Mouse (Mus musculus): ENCODE measurements around the gene Qtrt1. TPM values are rescaled to one million over a fixed set of nuclear protein-coding genes. Genes with fewer than 3 reads are reported as not detected.
"Not testable (repeated sequence)": the region's sequence is repeated elsewhere in the genome, so short reads cannot be mapped to it uniquely, and the experiment has no call there.

Gene Qtrt1
- total RNA-seq, 1 experiment from 2014 or later = 22.5 TPM

GRCm38 (mm10) chr9:21444574-21444973, 32.9 kb downstream of the Qtrt1 start:
- no peak for ATAC-seq (replicated peaks; ENCODE audit: low read depth, poor library complexity, severe bottlenecking)

GRCm38 (mm10) chr9:21445081-21445744, 33.6 kb downstream of the Qtrt1 start:
- no peak for ATAC-seq (replicated peaks; ENCODE audit: low read depth, poor library complexity, severe bottlenecking)

GRCm38 (mm10) chr9:21447778-21448177, 36.1 kb downstream of the Qtrt1 start:
- ATAC-seq (replicated peaks; ENCODE audit: low read depth, poor library complexity, severe bottlenecking) = no peak

- no peak for ATAC-seq (replicated peaks; ENCODE audit: low read depth, poor library complexity, severe bottlenecking)
These were observed 38.1 kb downstream of the Qtrt1 start for GRCm38 (mm10) chr9:21449710-21450109.

GRCm38 (mm10) chr9:21450270-21450669, 38.6 kb downstream of the Qtrt1 start:
- no peak for ATAC-seq (replicated peaks; ENCODE audit: low read depth, poor library complexity, severe bottlenecking)

GRCm38 (mm10) chr9:21451391-21451790, 39.8 kb downstream of the Qtrt1 start:
- no peak for ATAC-seq (replicated peaks; ENCODE audit: low read depth, poor library complexity, severe bottlenecking)

GRCm38 (mm10) chr9:21451870-21452269, 40.2 kb downstream of the Qtrt1 start:
- ATAC-seq (replicated peaks; ENCODE audit: low read depth, poor library complexity, severe bottlenecking) = peak; percentile 37; the same call in 1 of the 2 replicates

GRCm38 (mm10) chr9:21453003-21453402, 41.4 kb downstream of the Qtrt1 start:
- ATAC-seq (replicated peaks; ENCODE audit: low read depth, poor library complexity, severe bottlenecking) = peak; percentile 82

- ATAC-seq (replicated peaks; ENCODE audit: low read depth, poor library complexity, severe bottlenecking) = 0 out of 2 replicates have a peak, but pooled peaks have one; percentile 7
These were observed 41.8 kb downstream of the Qtrt1 start for GRCm38 (mm10) chr9:21453459-21453858.

- no peak for ATAC-seq (replicated peaks; ENCODE audit: low read depth, poor library complexity, severe bottlenecking)
These were observed 42.9 kb downstream of the Qtrt1 start for GRCm38 (mm10) chr9:21454556-21454955.

GRCm38 (mm10) chr9:21455103-21455770, 43.6 kb downstream of the Qtrt1 start:
- ATAC-seq (replicated peaks; ENCODE audit: low read depth, poor library complexity, severe bottlenecking) = no peak

GRCm38 (mm10) chr9:21456246-21456929, 44.8 kb downstream of the Qtrt1 start:
- no peak for ATAC-seq (replicated peaks; ENCODE audit: low read depth, poor library complexity, severe bottlenecking)

GRCm38 (mm10) chr9:21456930-21457634, 45.4 kb downstream of the Qtrt1 start:
- ATAC-seq (replicated peaks; ENCODE audit: low read depth, poor library complexity, severe bottlenecking) = peak; percentile 48

GRCm38 (mm10) chr9:21458821-21459220, 47.2 kb downstream of the Qtrt1 start:
- ATAC-seq (replicated peaks; ENCODE audit: low read depth, poor library complexity, severe bottlenecking) = no peak

GRCm38 (mm10) chr9:21460400-21460940, 48.8 kb downstream of the Qtrt1 start:
- no peak for ATAC-seq (replicated peaks; ENCODE audit: low read depth, poor library complexity, severe bottlenecking)

- peak; percentile 59 for ATAC-seq (replicated peaks; ENCODE audit: low read depth, poor library complexity, severe bottlenecking)
These were observed 51.5 kb downstream of the Qtrt1 start for GRCm38 (mm10) chr9:21463138-21463590.

GRCm38 (mm10) chr9:21463766-21464564, 52.3 kb downstream of the Qtrt1 start:
- ATAC-seq (replicated peaks; ENCODE audit: low read depth, poor library complexity, severe bottlenecking) = no peak

GRCm38 (mm10) chr9:21464565-21464928, 52.9 kb downstream of the Qtrt1 start:
- not testable (repeated sequence) for ATAC-seq (replicated peaks; ENCODE audit: low read depth, poor library complexity, severe bottlenecking)

All from common myeloid progenitor, adult 5-6 weeks (primary cell).